Mouse (Mus musculus): ENCODE results near the gene Pde3b. TPM values are rescaled to one million over a fixed set of nuclear protein-coding genes. Genes with fewer than 3 reads are reported as not detected.

The Pde3b gene
- polyA plus RNA-seq, 1 experiment from 2014 or later: 3.0 TPM

DNA sequence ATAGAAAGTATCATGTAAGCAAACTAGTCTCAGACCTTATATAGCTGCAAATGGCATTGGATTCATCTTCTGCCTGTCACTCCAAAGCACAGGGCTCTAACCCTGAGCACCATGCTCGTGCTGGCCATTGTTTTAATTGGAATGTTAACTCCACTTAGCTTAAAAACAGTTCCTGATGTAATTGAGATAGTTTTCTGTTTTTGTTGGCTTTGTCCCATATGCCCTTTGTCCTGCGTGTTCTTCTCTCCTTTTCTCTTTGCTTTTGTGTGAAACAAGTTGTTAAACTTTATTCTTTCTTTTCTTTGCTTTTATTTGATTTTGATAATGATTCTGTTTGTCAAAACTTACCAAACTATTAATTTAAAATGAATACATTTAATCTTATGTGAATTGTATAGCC lies 167.4 kb downstream of the Pde3b start:
- H3K9me3 ChIP-seq (ENCODE audit: low read length): no peaks in the 10 kb centered on the region
- H3K27me3 ChIP-seq (replicated peaks; ENCODE audit: insufficient read depth, low read length): no peaks in the 10 kb centered on the region
- TF ChIP-seq CTCF (IDR thresholded peaks at IDR 0.05) (no peak), EP300 (IDR thresholded peaks at IDR 0.05) (no peak)
- DNase-seq (ENCODE audit: low spot score) (no peak), ATAC-seq (no peak)
- no peak overlapping the region for H3K9ac ChIP-seq (replicated peaks; ENCODE audit: low read depth)
- no peak overlapping the region for H3K27ac ChIP-seq (ENCODE audit: low read length)
- no peaks in the 10 kb centered on the region for H3K36me3 ChIP-seq (ENCODE audit: insufficient read depth, low read length)
- H3K4me3 ChIP-seq (ENCODE audit: low read depth, low read length): no peak overlapping the region
- no peaks in the 10 kb centered on the region for H3K4me1 ChIP-seq (ENCODE audit: insufficient read depth, low read depth, low read length)
- H3K4me2 ChIP-seq (replicated peaks; ENCODE audit: low read depth, low read length): no peak overlapping the region
- WGBS: 48% methylated on average over 2 of the region's 2 CpGs

Other genes with a start within 250 kb of the Pde3b start
- gene Copb1, start 160.6 kb upstream of the Pde3b start, polyA plus RNA-seq (2015; fragmentation: Nextera tagmentation; extraction: Ambion mirVana): 75.1 and 82.2 TPM in 2 replicates
- gene Psma1, start 139.2 kb upstream of the Pde3b start, polyA plus RNA-seq (2015; fragmentation: Nextera tagmentation; extraction: Ambion mirVana): 243 and 245 TPM in 2 replicates
- 2.1 and 3.0 TPM in 2 replicates for gene Cyp2r1, start 147.7 kb downstream of the Pde3b start, polyA plus RNA-seq (2015; fragmentation: Nextera tagmentation; extraction: Ambion mirVana)
- 9.6 and 11.4 TPM in 2 replicates for gene Calca, start 221.1 kb downstream of the Pde3b start, polyA plus RNA-seq (2015; fragmentation: Nextera tagmentation; extraction: Ambion mirVana)

Data from lung, postnatal 0 days (tissue).